Mouse (Mus musculus): ENCODE measurements around the gene Zfp654.

GRCm38 (mm10) chr16:64875822-64876221 is 24.4 kb upstream of the Zfp654 start:
- TF ChIP-seq POLR2A (IDR thresholded peaks at IDR 0.05; ENCODE audit: control insufficient read depth, extremely low read depth, insufficient read depth, low read length, poor library complexity) (no peak), CTCF (IDR thresholded peaks at IDR 0.05; ENCODE audit: borderline replicate concordance, control insufficient read depth, extremely low read depth, insufficient read depth, low read length, poor library complexity) (no peak)
